Mouse (Mus musculus) hindbrain, embryonic 14.5 days (tissue): ENCODE measurements at regions not wholly inside any gene's neighbourhood (a gene's known extent, or its start where the extent isn't known, plus 50 kb on each side); places are given as distances from the start of the nearest gene placed in this dataset.

Source experiments
- ATAC-seq: fragments of 200-750 bp; cut with Nextera tagmentation; 2 replicates; pipeline ENCODE4 v1.8.0; 2017; ENCODE audit warnings: moderate number of reproducible peaks, mild to moderate bottlenecking, moderate TSS enrichment, moderate library complexity; ENCODE audit not compliant: low FRiP score
- DNase-seq: peaks from one replicate; pipeline ENCODE4 v3.0.0-alpha.2; 2015; ENCODE audit warnings: low spot score
- H3K27ac ChIP-seq: fragments of 300-500 bp; sonication (generic); 2 replicates; pipeline ENCODE4 v1.5.1; 2014; ENCODE audit warnings: mild to moderate bottlenecking, moderate library complexity
- H3K27me3 ChIP-seq: fragments of 300-500 bp; sonication (generic); 2 replicates; pipeline ENCODE4 v1.6.1; 2014; ENCODE audit warnings: mild to moderate bottlenecking, low read length, mixed read lengths; ENCODE audit not compliant: control insufficient read depth, insufficient read depth
- H3K36me3 ChIP-seq: fragments of 300-500 bp; sonication (generic); replicated peaks from 2 replicates; pipeline ENCODE4 v1.6.1; 2014; ENCODE audit not compliant: control insufficient read depth, insufficient read depth
- H3K4me1 ChIP-seq: fragments of 300-500 bp; sonication (generic); replicated peaks from 2 replicates; pipeline ENCODE4 v1.6.1; 2014; ENCODE audit warnings: antibody characterized with exemption, low read length, mixed read lengths; ENCODE audit not compliant: control insufficient read depth, insufficient read depth
- H3K4me2 ChIP-seq: fragments of 300-500 bp; sonication (generic); replicated peaks from 2 replicates; pipeline ENCODE4 v1.6.1; 2014; ENCODE audit warnings: mild to moderate bottlenecking, moderate library complexity
- H3K4me3 ChIP-seq: fragments of 300-500 bp; sonication (generic); replicated peaks from 2 replicates; pipeline ENCODE4 v1.5.1; 2014; ENCODE audit warnings: mild to moderate bottlenecking, low read length
- H3K9ac ChIP-seq: fragments of 300-500 bp; sonication (generic); 2 replicates; pipeline ENCODE4 v1.6.1; 2014
- H3K9me3 ChIP-seq: fragments of 300-500 bp; sonication (generic); 2 replicates; pipeline ENCODE4 v1.6.1; 2016; ENCODE audit warnings: low read length; ENCODE audit not compliant: control insufficient read depth
- WGBS: fragments of 180-500 bp; shearing (Covaris S2); extraction: QIAGEN DNeasy Blood & Tissue Kit; methylation state at CpG from one replicate; pipeline ENCODE4 v1.1.7; 2014; 5-methylcytosine and 5-hydroxymethylcytosine counted together

DNA sequence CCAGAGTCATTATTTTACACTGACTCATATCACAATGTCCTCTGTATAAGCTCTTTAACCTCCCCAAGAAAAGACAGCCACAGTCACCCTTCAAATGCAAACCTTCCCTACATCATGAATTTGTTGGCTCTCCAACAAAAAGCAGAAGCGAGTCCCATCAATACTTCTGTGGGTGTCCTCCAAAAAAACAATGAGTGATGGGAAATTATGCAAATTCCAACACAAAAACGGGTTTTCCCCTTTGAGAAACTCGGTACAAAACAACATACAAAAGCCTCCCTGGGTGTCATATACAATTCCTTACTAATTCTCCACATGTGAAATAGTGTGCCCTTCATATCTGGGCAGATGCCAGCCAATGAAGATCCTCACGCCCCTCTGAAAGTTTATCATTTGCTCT lies 311.8 kb upstream of the 4930412O13Rik start:
- no peak overlapping the region for H3K9ac ChIP-seq
- H3K4me3 ChIP-seq, result no peak overlapping the region
- H3K36me3 ChIP-seq, result no peaks in the 10 kb centered on the region
- no peaks in the 10 kb centered on the region for H3K9me3 ChIP-seq
- ATAC-seq (no peak), DNase-seq (no peak)
- H3K27me3 ChIP-seq, result no peaks in the 10 kb centered on the region
- H3K27ac ChIP-seq, result no peak overlapping the region
- no peak overlapping the region for H3K4me2 ChIP-seq
- 70% methylated on average over 4 of the region's 4 CpGs for WGBS
- no peaks in the 10 kb centered on the region for H3K4me1 ChIP-seq

DNA sequence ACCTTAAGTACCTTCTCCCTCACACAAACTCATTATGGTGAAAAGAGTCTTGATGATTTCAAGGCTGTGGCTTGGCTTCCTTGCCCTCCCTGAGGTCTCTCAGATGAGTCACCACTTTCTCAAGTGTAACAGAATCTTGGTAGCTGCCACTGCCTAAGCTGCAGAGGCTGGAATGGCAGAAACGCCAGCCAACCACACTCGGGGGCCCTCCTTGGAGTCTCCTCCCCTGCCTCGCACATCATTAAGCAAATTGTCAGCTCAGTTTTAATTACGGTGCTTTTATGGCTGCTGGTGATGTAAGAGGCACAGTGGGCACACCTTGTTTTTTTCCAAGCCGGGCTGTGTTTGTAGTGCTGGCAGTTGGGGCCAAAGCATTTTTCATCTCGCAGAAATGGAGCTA lies 306.9 kb upstream of the 4930412O13Rik start:
- H3K4me2 ChIP-seq, result no peak overlapping the region
- WGBS, result 55% methylated on average over 6 of the region's 6 CpGs
- no peaks in the 10 kb centered on the region for H3K4me1 ChIP-seq
- H3K27me3 ChIP-seq, result no peaks in the 10 kb centered on the region
- no peak overlapping the region for H3K9ac ChIP-seq
- no peaks in the 10 kb centered on the region for H3K36me3 ChIP-seq
- peak; percentile 81 for ATAC-seq
- H3K27ac ChIP-seq, result no peak overlapping the region
- DNase-seq, result peak; percentile 26
- no peak overlapping the region for H3K4me3 ChIP-seq
- H3K9me3 ChIP-seq, result no peaks in the 10 kb centered on the region

DNA sequence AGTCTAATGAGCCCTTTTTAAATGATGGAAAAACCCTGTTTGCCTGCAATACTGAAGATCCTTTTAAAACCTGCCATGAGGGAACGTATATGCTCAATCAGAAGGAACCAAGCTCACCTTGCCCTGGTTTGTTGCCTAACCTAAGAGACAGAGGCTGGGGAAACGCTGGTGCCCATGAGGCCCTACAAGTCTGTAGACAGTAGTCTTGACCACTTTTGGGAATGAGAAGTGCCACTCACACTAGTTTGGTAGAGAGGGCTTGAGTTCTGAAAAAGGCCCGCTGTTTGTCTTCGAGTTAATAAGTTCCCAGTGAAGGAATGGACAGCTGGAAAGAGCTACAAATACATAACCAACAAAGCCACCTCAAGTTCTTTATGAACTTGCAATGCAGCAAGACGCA lies 306.4 kb upstream of the 4930412O13Rik start:
- Histone ChIP-seq H3K9me3 (no peaks in the 10 kb centered on the region), H3K36me3 (no peaks in the 10 kb centered on the region), H3K4me2 (no peak overlapping the region), H3K4me3 (no peak overlapping the region), H3K9ac (no peak overlapping the region), H3K27ac (no peak overlapping the region), H3K4me1 (no peaks in the 10 kb centered on the region), H3K27me3 (no peaks in the 10 kb centered on the region)
- WGBS, result 89% methylated on average over 5 of the region's 5 CpGs
- no peak for ATAC-seq
- DNase-seq, result no peak

DNA sequence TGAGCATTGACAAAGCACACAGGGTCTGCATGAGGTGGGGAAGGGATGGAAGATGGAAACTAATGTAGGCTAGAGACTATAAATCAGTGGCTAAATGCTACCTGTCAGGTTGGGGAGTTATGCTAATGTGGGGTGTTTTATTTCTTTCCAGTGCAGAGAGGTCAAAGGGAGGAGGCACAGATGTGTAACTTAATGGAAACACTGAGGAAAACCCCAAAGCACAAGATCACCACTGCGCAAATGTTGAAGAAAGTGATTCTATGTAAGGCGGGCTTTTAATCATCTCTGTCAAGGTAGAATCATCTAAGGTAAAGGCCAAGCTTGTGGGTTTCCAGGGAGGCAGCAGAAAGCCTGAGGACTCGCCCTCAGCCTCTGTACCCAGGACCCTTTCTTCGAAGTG lies 303.2 kb upstream of the 4930412O13Rik start:
- DNase-seq, result no peak
- H3K4me3 ChIP-seq, result no peak overlapping the region
- no peaks in the 10 kb centered on the region for H3K9me3 ChIP-seq
- WGBS, result 85% methylated on average over 4 of the region's 4 CpGs
- H3K9ac ChIP-seq, result no peak overlapping the region
- H3K27me3 ChIP-seq, result no peaks in the 10 kb centered on the region
- H3K27ac ChIP-seq, result no peak overlapping the region
- H3K4me2 ChIP-seq, result no peak overlapping the region
- ATAC-seq, result no peak
- no peaks in the 10 kb centered on the region for H3K4me1 ChIP-seq
- no peaks in the 10 kb centered on the region for H3K36me3 ChIP-seq

DNA sequence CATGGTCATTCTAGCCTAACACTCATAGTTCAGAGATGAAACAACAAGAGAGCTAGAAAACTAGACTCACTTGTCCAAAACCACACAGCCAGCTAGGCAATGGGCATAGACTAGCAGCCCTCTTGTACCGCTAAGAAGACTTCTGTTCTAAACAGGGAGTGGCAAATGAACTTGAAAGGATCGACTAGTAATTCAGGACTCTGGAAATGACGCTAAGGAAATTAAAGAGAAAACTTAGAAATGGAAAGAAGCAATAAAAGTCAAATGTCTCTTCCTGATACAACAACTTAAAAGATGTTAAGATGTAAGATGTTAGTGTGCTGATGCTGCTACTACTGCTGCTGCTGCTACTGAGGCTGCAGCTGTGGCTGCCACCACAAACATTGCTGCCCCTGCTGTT lies 293.7 kb upstream of the 4930412O13Rik start:
- WGBS, result 92% methylated on average over 3 of the region's 3 CpGs
- H3K4me3 ChIP-seq, result no peak overlapping the region
- no peaks in the 10 kb centered on the region for H3K27me3 ChIP-seq
- H3K9ac ChIP-seq, result no peak overlapping the region
- H3K4me1 ChIP-seq, result no peaks in the 10 kb centered on the region
- no peak overlapping the region for H3K27ac ChIP-seq
- H3K9me3 ChIP-seq, result no peaks in the 10 kb centered on the region
- ATAC-seq (no peak), DNase-seq (no peak)
- no peaks in the 10 kb centered on the region for H3K36me3 ChIP-seq
- no peak overlapping the region for H3K4me2 ChIP-seq

DNA sequence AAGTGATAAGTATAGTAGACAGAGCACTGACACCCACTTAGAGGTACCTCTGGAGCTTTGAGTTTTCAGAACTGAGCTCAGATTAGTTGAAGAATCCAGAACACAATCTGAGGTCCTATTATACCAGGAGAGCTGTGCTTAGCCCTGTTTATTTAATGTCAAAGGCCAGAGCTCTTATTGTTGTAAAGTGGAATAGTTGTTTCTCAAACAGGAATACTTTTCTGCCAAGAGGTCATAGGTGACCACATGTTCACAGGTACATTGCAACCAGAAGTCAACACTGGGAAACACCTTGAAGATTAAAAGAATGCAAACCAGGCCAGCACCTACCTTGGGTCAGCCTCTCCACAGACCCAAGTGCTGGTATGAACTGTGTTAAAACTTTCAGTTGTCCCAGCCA lies 291.9 kb upstream of the 4930412O13Rik start:
- no peak for DNase-seq
- Histone ChIP-seq H3K27ac (no peak overlapping the region), H3K4me2 (no peak overlapping the region), H3K9me3 (no peaks in the 10 kb centered on the region), H3K4me3 (no peak overlapping the region), H3K4me1 (no peaks in the 10 kb centered on the region), H3K27me3 (no peaks in the 10 kb centered on the region), H3K36me3 (no peaks in the 10 kb centered on the region), H3K9ac (no peak overlapping the region)
- no peak for ATAC-seq

DNA sequence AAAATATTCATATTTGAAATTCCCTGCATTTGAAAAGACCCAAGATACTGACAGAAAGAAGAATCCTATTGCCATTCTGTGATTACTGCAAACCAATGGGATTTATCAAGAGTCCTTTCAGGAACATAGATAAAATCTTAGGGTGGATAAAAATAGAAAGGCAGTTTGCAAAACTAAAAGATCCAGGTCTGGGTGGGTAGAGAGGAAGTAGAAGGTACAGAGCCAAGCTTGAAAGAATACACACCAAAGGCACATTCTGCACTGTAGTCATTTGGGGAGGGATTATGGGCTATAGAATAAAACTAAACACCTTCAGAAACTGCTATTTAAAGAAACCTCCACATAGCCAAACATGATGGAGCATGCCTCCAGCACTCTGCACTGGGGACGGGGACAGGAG lies 288.5 kb upstream of the 4930412O13Rik start:
- Histone ChIP-seq H3K27me3 (no peaks in the 10 kb centered on the region), H3K4me3 (no peak overlapping the region), H3K9ac (no peak overlapping the region), H3K9me3 (no peaks in the 10 kb centered on the region), H3K4me1 (no peaks in the 10 kb centered on the region), H3K4me2 (no peak overlapping the region), H3K36me3 (no peaks in the 10 kb centered on the region), H3K27ac (no peak overlapping the region)
- DNase-seq (no peak), ATAC-seq (no peak)
- 84% methylated on average over 1 of the region's 1 CpGs for WGBS

DNA sequence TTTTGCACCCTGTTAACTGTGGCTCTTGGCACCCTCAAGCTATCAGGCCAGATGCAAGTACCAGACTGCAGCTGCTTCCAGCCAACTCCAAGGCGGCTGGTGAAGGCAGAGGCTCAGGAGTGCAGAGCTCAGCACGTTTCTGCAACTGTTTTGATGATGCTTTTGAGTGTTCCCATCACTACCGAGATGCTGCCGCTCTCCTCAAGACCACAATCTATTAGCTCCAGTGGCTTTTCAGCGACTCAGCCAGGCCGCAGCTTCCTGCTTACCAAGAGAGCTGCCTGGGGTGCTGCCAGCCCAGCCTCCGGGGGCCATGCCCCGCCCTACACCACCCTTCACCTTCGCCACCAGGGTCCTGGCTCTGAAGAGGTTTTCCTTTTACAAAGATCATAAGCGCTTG lies 287.1 kb upstream of the 4930412O13Rik start:
- 43% methylated on average over 10 of the region's 10 CpGs for WGBS
- H3K27me3 ChIP-seq, result no peaks in the 10 kb centered on the region
- H3K9ac ChIP-seq, result no peak overlapping the region
- no peak for ATAC-seq
- H3K4me2 ChIP-seq, result no peak overlapping the region
- no peak for DNase-seq
- H3K4me3 ChIP-seq, result no peak overlapping the region
- H3K9me3 ChIP-seq, result no peaks in the 10 kb centered on the region
- no peaks in the 10 kb centered on the region for H3K4me1 ChIP-seq
- H3K27ac ChIP-seq, result no peak overlapping the region
- no peaks in the 10 kb centered on the region for H3K36me3 ChIP-seq

DNA sequence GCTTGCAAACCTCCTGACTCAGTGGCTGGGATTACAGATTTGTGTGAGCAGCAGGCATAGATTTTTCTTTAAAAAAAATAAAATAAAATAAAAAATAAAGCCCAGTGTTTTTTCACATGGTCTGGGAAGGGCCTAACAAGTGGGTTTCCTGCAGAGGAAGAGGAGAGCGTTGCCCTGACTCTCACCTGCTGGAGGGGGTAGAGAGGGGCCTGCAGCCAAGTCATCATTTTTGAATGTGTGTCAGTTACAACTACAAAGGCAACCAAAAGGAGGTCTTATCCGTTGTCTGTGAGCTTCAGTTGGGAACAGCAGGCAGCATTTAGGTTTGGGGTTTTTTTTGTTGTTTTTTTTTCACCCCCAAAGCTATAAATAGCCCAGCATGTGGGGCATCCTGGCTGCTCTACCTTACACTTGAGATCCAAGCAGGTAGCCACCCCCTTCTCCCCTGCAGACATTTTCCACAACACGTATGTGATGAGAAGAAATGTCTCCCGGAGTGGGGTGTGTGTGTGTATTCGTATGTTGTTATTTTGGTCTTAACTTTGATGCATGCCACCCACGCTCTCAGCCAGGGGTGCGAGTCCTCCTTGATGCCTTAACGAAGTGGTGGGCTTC lies 285.7 kb upstream of the 4930412O13Rik start:
- ATAC-seq, result no peak
- no peak overlapping the region for H3K27ac ChIP-seq
- no peaks in the 10 kb centered on the region for H3K4me1 ChIP-seq
- WGBS, result 79% methylated on average over 8 of the region's 8 CpGs
- no peaks in the 10 kb centered on the region for H3K36me3 ChIP-seq
- no peak overlapping the region for H3K9ac ChIP-seq
- no peak for DNase-seq
- H3K9me3 ChIP-seq, result no peaks in the 10 kb centered on the region
- H3K4me2 ChIP-seq, result no peak overlapping the region
- H3K27me3 ChIP-seq, result no peaks in the 10 kb centered on the region
- H3K4me3 ChIP-seq, result no peak overlapping the region

DNA sequence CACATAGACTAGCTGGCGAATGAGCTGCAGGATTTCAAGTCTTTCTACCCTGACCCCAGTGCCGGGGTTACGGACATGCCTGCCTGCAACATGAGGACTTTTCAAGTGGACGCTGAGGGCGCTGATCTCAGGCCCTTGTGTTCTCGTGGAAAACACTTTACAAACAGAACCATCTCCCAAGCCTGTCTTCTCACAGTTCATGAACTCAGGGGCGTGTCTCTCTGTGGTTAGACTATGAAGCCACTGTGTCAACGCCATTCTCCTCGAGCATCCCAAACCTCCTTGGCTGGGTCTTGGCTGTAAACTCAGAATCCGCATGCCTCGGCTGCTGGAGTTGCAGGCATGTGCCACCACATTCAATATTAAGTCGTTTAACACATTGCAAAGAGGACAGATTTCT lies 284.9 kb upstream of the 4930412O13Rik start:
- H3K27ac ChIP-seq, result no peak overlapping the region
- H3K4me1 ChIP-seq, result no peaks in the 10 kb centered on the region
- WGBS, result 80% methylated on average over 12 of the region's 12 CpGs
- no peaks in the 10 kb centered on the region for H3K27me3 ChIP-seq
- no peaks in the 10 kb centered on the region for H3K9me3 ChIP-seq
- DNase-seq, result no peak
- H3K4me3 ChIP-seq, result no peak overlapping the region
- H3K9ac ChIP-seq, result no peak overlapping the region
- no peaks in the 10 kb centered on the region for H3K36me3 ChIP-seq
- no peak for ATAC-seq
- H3K4me2 ChIP-seq, result no peak overlapping the region
